Mouse (Mus musculus) hindbrain, postnatal 0 days (tissue): ENCODE results near the gene Ptp4a2. TPM values are rescaled to one million over a fixed set of nuclear protein-coding genes. Genes with fewer than 3 reads are reported as not detected.

Experiments used
- ATAC-seq: fragments of 200-750 bp; cut with Nextera tagmentation; 2 replicates; pipeline ENCODE4 v1.8.0; 2017; ENCODE audit warnings: mild to moderate bottlenecking, moderate TSS enrichment, moderate library complexity
- DNase-seq: peaks from one replicate; pipeline ENCODE4 v3.0.0-alpha.2; 2015; ENCODE audit warnings: low spot score
- H3K27ac ChIP-seq: fragments of 300-500 bp; sonication (generic); 2 replicates; pipeline ENCODE4 v1.5.1; 2014; ENCODE audit warnings: mild to moderate bottlenecking
- H3K27me3 ChIP-seq: fragments of 300-500 bp; sonication (generic); 2 replicates; pipeline ENCODE4 v1.6.1; 2014; ENCODE audit warnings: low read length, mixed read lengths; ENCODE audit not compliant: insufficient read depth
- H3K36me3 ChIP-seq: fragments of 300-500 bp; sonication (generic); 2 replicates; pipeline ENCODE4 v1.6.1; 2014; ENCODE audit warnings: low read length, mixed read lengths; ENCODE audit not compliant: insufficient read depth
- H3K4me1 ChIP-seq: fragments of 300-500 bp; sonication (generic); 2 replicates; pipeline ENCODE4 v1.6.1; 2014; ENCODE audit warnings: antibody characterized with exemption, low read length, mixed read lengths; ENCODE audit not compliant: insufficient read depth
- H3K4me2 ChIP-seq: fragments of 300-500 bp; sonication (generic); 2 replicates; pipeline ENCODE4 v1.6.1; 2014; ENCODE audit warnings: low read depth, mild to moderate bottlenecking, low read length, moderate library complexity, mixed read lengths
- H3K4me3 ChIP-seq: fragments of 300-500 bp; sonication (generic); 2 replicates; pipeline ENCODE4 v1.5.1; 2014; ENCODE audit warnings: low read length
- H3K9ac ChIP-seq: fragments of 300-500 bp; sonication (generic); replicated peaks from 2 replicates; pipeline ENCODE4 v1.6.1; 2014; ENCODE audit warnings: mild to moderate bottlenecking, low read length, moderate library complexity, mixed read lengths
- H3K9me3 ChIP-seq: fragments of 300-500 bp; sonication (generic); 2 replicates; pipeline ENCODE4 v1.6.1; 2016; ENCODE audit warnings: low read length, mixed read lengths
- CTCF ChIP-seq: IDR thresholded peaks from 2 replicates; pipeline ENCODE4 v1.5.1; 2016; ENCODE audit warnings: antibody characterized with exemption, control low read depth, low read depth
- WGBS: fragments of 180-500 bp; shearing (Covaris S2); extraction: QIAGEN DNeasy Blood & Tissue Kit; methylation state at CpG from one replicate; pipeline ENCODE4 v1.1.7; 2014; 5-methylcytosine and 5-hydroxymethylcytosine counted together
- polyA plus RNA-seq: library from polyadenylated mRNA; unstranded; fragments of >200 nt; fragmentation: Nextera tagmentation; extraction: Ambion mirVana; gene quantifications from 2 replicates; pipeline ENCODE4 v1.2.1, GENCODE M21; 2015
- total RNA-seq: library from RNA; depleted of rRNA; stranded (reverse); fragments of >200 nt; gene quantifications from 2 replicates; pipeline ENCODE4 v1.2.3, GENCODE M21; 2014

Ptp4a2 gene
- total and polyA plus RNA-seq, 2 experiments from 2014 or later, result 83.5 to 243 TPM

GRCm38 (mm10) chr4:129827611-129828010 is 16.6 kb downstream of the Ptp4a2 start:
- no peak for ATAC-seq
- Histone ChIP-seq H3K9me3 (no peaks in the 10 kb centered on the region), H3K4me2 (no peak overlapping the region), H3K4me1 (no peaks in the 10 kb centered on the region; the same call in 1 of the 2 replicates), H3K36me3 (no peaks in the 10 kb centered on the region), H3K9ac (no peak overlapping the region), H3K4me3 (no peak overlapping the region), H3K27me3 (no peaks in the 10 kb centered on the region), H3K27ac (no peak overlapping the region)
- DNase-seq, result no peak
- TF ChIP-seq CTCF, result no peak
- 84% methylated on average over 3 of the region's 3 CpGs for WGBS

DNA sequence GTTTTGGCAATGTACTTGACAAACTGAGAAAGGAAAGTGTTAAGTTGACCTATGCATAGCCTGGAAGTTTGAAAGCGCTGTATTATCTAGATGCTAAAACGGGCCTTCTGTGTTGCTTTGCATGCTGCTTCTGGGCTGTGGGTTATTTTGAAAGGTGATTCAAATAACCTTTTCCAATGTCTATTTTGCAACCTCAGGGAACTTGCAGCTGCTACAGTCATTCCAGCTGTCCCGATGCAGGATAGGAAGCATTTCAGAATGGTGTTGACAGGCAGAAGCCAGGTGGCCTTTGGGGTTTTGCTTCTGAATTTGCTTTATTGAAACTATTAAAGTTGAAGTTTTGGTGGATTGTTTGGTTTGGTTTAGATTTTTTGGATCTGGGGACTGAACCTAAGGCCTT is 17.1 kb downstream of the Ptp4a2 start:
- Histone ChIP-seq H3K9me3 (no peaks in the 10 kb centered on the region), H3K4me2 (no peak overlapping the region), H3K27me3 (no peaks in the 10 kb centered on the region), H3K4me1 (no peaks in the 10 kb centered on the region; the same call in 1 of the 2 replicates), H3K4me3 (no peak overlapping the region), H3K27ac (no peak overlapping the region), H3K9ac (no peak overlapping the region), H3K36me3 (no peaks in the 10 kb centered on the region)
- TF ChIP-seq CTCF, result no peak
- DNase-seq (no peak), ATAC-seq (no peak)
- 66% methylated on average over 3 of the region's 3 CpGs for WGBS

DNA sequence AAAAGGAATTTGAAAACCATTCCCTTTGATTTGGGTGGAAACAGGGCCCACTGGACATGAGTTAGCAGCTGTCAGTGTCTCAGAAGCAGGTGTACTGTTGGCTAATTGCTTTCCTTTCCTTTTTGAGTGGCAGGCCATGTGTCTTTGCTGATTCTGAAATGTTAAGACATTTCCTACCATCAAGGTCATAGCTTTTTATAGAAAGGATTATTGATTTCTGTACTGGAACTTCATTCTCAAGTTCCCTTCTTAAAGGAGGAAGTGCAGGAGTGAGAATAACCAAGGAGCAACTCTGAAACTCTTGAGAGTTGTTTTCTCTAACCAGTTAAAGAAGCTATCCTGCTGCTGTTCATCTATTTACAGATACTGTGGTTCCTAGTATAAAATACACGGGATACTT is 18.8 kb downstream of the Ptp4a2 start:
- Histone ChIP-seq H3K4me2 (no peak overlapping the region), H3K27me3 (no peaks in the 10 kb centered on the region), H3K9me3 (no peaks in the 10 kb centered on the region), H3K4me3 (no peak overlapping the region), H3K36me3 (no peaks in the 10 kb centered on the region), H3K27ac (no peak overlapping the region), H3K4me1 (no peaks in the 10 kb centered on the region; the same call in 1 of the 2 replicates), H3K9ac (no peak overlapping the region)
- ATAC-seq, result no peak
- 68% methylated on average over 1 of the region's 1 CpGs for WGBS
- no peak for TF ChIP-seq CTCF
- no peak for DNase-seq

GRCm38 (mm10) chr4:129830343-129830944 is 19.4 kb downstream of the Ptp4a2 start:
- Histone ChIP-seq H3K27ac (no peak overlapping the region), H3K36me3 (no peaks in the 10 kb centered on the region), H3K27me3 (no peaks in the 10 kb centered on the region), H3K9me3 (no peaks in the 10 kb centered on the region), H3K4me3 (no peak overlapping the region), H3K4me1 (no peaks in the 10 kb centered on the region; the same call in 1 of the 2 replicates), H3K4me2 (no peak overlapping the region), H3K9ac (no peak overlapping the region)
- DNase-seq (no peak), ATAC-seq (no peak)
- WGBS, result 82% methylated on average over 8 of the region's 8 CpGs
- no peak for TF ChIP-seq CTCF

DNA sequence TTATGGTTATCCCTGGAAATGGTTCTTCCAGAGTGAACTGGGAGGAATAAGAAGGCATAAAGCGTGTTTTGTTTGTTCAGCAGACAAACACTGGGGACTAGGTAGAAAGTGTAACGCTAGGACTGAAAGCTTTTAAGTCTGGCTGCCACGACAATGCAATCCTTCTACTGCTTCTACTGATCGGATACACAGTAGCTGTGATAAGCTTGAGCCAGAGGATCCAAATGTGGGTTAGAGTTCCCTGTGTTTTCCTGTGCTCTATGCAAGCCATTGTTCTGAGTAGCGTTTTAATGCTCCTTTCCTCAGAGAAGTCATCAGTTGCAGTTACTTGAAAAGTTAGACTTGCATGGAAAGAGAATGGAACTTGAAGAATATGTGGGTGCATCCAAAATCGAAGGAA is 23.6 kb downstream of the Ptp4a2 start:
- no peak for TF ChIP-seq CTCF
- no peaks in the 10 kb centered on the region; the same call in 1 of the 2 replicates for H3K4me1 ChIP-seq
- 71% methylated on average over 6 of the region's 6 CpGs for WGBS

GRCm38 (mm10) chr4:129835296-129835695 is 24.3 kb downstream of the Ptp4a2 start:
- Histone ChIP-seq H3K9ac (no peak overlapping the region), H3K4me3 (no peak overlapping the region), H3K4me1 (no peaks in the 10 kb centered on the region), H3K4me2 (no peak overlapping the region), H3K27me3 (no peaks in the 10 kb centered on the region), H3K27ac (no peak overlapping the region), H3K9me3 (no peaks in the 10 kb centered on the region), H3K36me3 (no peaks in the 10 kb centered on the region)
- TF ChIP-seq CTCF, result no peak
- 94% methylated on average over 7 of the region's 7 CpGs for WGBS
- no peak for ATAC-seq
- DNase-seq, result no peak

More for the DNA sequence above, 23.6 kb downstream of the Ptp4a2 start:
- ATAC-seq (no peak), DNase-seq (no peak)
- no peak overlapping the region for H3K27ac ChIP-seq
- H3K27me3 ChIP-seq, result no peaks in the 10 kb centered on the region
- H3K36me3 ChIP-seq, result no peaks in the 10 kb centered on the region
- H3K9ac ChIP-seq, result no peak overlapping the region
- H3K4me3 ChIP-seq, result no peak overlapping the region
- no peaks in the 10 kb centered on the region for H3K9me3 ChIP-seq
- no peak overlapping the region for H3K4me2 ChIP-seq

- Histone ChIP-seq H3K9ac (no peak overlapping the region), H3K4me2 (no peak overlapping the region), H3K4me3 (no peak overlapping the region), H3K27me3 (no peaks in the 10 kb centered on the region), H3K27ac (no peak overlapping the region), H3K36me3 (peaks cover 11% of the 10 kb centered on the region), H3K9me3 (no peaks in the 10 kb centered on the region), H3K4me1 (no peaks in the 10 kb centered on the region)
- 93% methylated on average over 7 of the region's 7 CpGs for WGBS
- no peak for ATAC-seq
- TF ChIP-seq CTCF, result no peak
- no peak for DNase-seq
Observed at GRCm38 (mm10) chr4:129839866-129840555, 29.0 kb downstream of the Ptp4a2 start.
